Mouse (Mus musculus) lung, embryonic 16.5 days (tissue): Measurements from ENCODE around the gene Zfp704. TPM values are rescaled to one million over a fixed set of nuclear protein-coding genes. Genes with fewer than 3 reads are reported as not detected.
"Not testable (repeated sequence)": the region's sequence is repeated elsewhere in the genome, so short reads cannot be mapped to it uniquely, and the experiment has no call there.

Source experiments
- ATAC-seq: fragments of 200-750 bp; cut with Nextera tagmentation; 2 replicates; pipeline ENCODE4 v1.8.0; 2017; ENCODE audit warnings: low read depth, mild to moderate bottlenecking, moderate library complexity
- H3K27ac ChIP-seq: fragments of 300-500 bp; sonication (generic); 2 replicates; pipeline ENCODE4 v1.5.1; 2014; ENCODE audit warnings: mild to moderate bottlenecking, control low read depth, low read length
- H3K27me3 ChIP-seq: fragments of 300-500 bp; sonication (generic); 2 replicates; pipeline ENCODE4 v1.6.1; 2014; ENCODE audit warnings: low read depth, low read length, mixed read lengths; ENCODE audit not compliant: control insufficient read depth, insufficient read depth
- H3K36me3 ChIP-seq: fragments of 300-500 bp; sonication (generic); 2 replicates; pipeline ENCODE4 v1.6.1; 2014; ENCODE audit warnings: low read length; ENCODE audit not compliant: control insufficient read depth, insufficient read depth
- H3K4me1 ChIP-seq: fragments of 300-500 bp; sonication (generic); replicated peaks from 2 replicates; pipeline ENCODE4 v1.6.1; 2014; ENCODE audit warnings: low read length, mixed read lengths; ENCODE audit not compliant: control insufficient read depth, insufficient read depth
- H3K4me2 ChIP-seq: fragments of 300-500 bp; sonication (generic); 2 replicates; pipeline ENCODE4 v1.6.1; 2014; ENCODE audit warnings: low read depth, low read length, control low read depth
- H3K4me3 ChIP-seq: fragments of 300-500 bp; sonication (generic); 2 replicates; pipeline ENCODE4 v1.5.1; 2014; ENCODE audit warnings: mild to moderate bottlenecking, low read length, control low read depth
- H3K9ac ChIP-seq: fragments of 300-500 bp; sonication (generic); 2 replicates; pipeline ENCODE4 v1.6.1; 2014; ENCODE audit warnings: low read length, control low read depth
- H3K9me3 ChIP-seq: fragments of 300-500 bp; sonication (generic); 2 replicates; pipeline ENCODE4 v1.6.1; 2016; ENCODE audit warnings: low read length; ENCODE audit not compliant: control insufficient read depth
- WGBS: fragments of 180-500 bp; shearing (Covaris S2); extraction: QIAGEN DNeasy Blood & Tissue Kit; methylation state at CpG from one replicate; pipeline ENCODE4 v1.1.7; 2014; 5-methylcytosine and 5-hydroxymethylcytosine counted together
- polyA plus RNA-seq: library from polyadenylated mRNA; unstranded; fragments of >200 nt; fragmentation: Nextera tagmentation; extraction: Ambion mirVana; gene quantifications from 2 replicates; pipeline ENCODE4 v1.2.1, GENCODE M21; 2015

Gene Zfp704
- polyA plus RNA-seq, 1 experiment from 2014 or later = 8.9 TPM

DNA sequence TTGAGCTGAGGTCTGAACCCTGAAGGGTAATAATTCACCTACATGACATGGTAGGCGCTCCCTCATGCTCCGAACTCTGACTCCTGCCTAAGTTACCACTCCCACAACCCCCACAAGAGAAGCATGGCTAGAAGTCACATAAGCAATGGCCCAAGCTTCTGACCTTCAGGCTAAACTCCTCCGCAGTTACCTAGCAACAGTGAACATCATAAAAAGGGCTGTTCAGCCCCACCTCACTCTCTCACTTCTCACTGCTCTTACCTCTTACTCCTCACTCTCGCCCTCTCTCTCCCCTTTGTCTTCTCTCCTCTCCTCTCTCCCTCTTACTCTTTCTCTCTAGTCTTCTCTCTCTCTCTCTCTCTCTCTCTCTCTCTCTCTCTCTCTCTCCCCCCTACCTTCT lies 40.2 kb downstream of the Zfp704 start:
- H3K4me3 ChIP-seq, H3K27ac ChIP-seq, H3K9me3 ChIP-seq, H3K9ac ChIP-seq, H3K4me2 ChIP-seq, ATAC-seq, H3K27me3 ChIP-seq, H3K36me3 ChIP-seq: not testable (repeated sequence)
- WGBS = 84% methylated on average over 4 of the region's 4 CpGs
- peaks cover 20% of the 10 kb centered on the region for H3K4me1 ChIP-seq

DNA sequence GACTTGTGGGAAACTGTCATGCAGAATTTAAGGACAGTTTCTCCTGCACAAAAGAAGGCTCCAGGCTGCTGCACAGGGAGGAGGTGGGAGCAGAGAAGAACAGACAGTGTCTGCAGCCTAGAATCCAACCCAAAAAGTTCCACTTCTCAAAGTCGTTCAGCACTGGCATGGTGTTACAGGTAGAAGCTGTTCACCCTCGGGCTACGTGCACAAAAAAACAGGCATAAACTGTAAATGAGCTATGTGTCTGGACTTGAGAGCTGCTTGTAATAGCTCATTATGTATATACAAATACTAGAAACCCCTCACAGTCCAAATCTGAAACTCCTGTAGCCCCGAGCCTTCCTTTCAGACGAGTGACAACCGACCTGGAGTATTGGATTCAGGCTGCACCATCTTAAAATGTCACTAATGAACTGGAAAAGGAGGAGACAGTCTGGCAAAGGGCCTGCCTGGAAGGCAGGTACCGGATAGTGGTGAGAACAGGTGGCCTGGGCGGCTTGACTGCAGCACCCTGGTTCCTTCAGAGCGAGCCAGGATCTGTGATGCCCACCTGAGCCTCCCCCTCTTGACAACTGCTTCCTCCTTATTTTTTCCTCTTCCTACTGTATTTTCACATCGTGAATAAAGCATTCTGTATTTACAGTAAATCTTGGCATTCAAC lies 41.2 kb downstream of the Zfp704 start:
- Histone ChIP-seq H3K4me1 (peaks cover 11% of the 10 kb centered on the region), H3K4me3 (no peak overlapping the region), H3K9ac (no peak overlapping the region), H3K36me3 (peaks cover 2% of the 10 kb centered on the region; the same call in 1 of the 2 replicates), H3K27me3 (no peaks in the 10 kb centered on the region), H3K4me2 (no peak overlapping the region), H3K9me3 (no peaks in the 10 kb centered on the region), H3K27ac (no peak overlapping the region)
- no peak for ATAC-seq
- 71% methylated on average over 10 of the region's 10 CpGs for WGBS

DNA sequence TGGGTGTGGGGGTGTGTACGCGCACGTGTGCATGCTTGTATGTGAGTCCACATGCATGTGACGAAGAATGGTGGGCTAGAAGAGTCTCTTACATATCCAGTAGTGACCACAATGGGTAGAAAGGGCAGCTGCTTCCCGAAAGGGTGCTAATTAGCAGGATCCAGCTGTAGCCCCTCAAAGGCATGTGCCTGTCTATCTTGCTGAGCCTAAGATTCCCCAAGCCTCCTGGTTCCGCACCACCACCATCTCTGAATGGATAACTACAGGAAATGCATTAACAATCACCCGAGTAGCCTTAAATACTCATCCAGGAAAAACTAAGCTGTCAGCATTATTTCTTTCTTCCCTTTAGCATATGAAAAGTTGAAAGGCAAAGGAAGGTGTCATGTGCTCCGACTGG lies 41.9 kb downstream of the Zfp704 start:
- no peak for ATAC-seq
- Histone ChIP-seq H3K4me2 (no peak overlapping the region), H3K27ac (no peak overlapping the region), H3K4me3 (no peak overlapping the region), H3K27me3 (no peaks in the 10 kb centered on the region), H3K9ac (no peak overlapping the region), H3K9me3 (no peaks in the 10 kb centered on the region), H3K36me3 (peaks cover 2% of the 10 kb centered on the region; the same call in 1 of the 2 replicates), H3K4me1 (peaks cover 9% of the 10 kb centered on the region)
- WGBS = 78% methylated on average over 8 of the region's 8 CpGs

DNA sequence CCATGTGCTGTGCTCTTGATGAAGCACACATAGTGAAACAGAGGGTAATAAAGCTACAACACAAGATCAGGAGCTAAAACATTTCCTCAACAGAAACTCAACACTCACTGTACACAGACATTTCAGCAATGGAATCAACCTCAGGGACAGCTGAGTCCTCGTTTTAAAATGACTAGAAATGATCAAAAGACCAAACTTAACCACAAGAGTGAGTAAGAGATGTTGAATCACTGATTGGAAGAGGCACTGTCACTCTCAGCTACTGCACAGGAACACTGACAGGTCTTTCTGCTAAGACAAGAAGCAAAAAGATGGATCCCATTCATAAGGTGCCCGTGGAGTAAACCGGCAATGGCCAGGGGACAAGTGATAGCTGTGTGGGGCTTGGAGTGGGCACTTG lies 43.1 kb downstream of the Zfp704 start:
- peaks cover 2% of the 10 kb centered on the region; the same call in 1 of the 2 replicates for H3K36me3 ChIP-seq
- no peaks in the 10 kb centered on the region for H3K9me3 ChIP-seq
- no peaks in the 10 kb centered on the region for H3K27me3 ChIP-seq
- no peak overlapping the region for H3K4me2 ChIP-seq
- peaks cover 6% of the 10 kb centered on the region for H3K4me1 ChIP-seq
- no peak overlapping the region for H3K9ac ChIP-seq
- ATAC-seq = no peak
- 85% methylated on average over 3 of the region's 3 CpGs for WGBS
- no peak overlapping the region for H3K27ac ChIP-seq
- H3K4me3 ChIP-seq = no peak overlapping the region

DNA sequence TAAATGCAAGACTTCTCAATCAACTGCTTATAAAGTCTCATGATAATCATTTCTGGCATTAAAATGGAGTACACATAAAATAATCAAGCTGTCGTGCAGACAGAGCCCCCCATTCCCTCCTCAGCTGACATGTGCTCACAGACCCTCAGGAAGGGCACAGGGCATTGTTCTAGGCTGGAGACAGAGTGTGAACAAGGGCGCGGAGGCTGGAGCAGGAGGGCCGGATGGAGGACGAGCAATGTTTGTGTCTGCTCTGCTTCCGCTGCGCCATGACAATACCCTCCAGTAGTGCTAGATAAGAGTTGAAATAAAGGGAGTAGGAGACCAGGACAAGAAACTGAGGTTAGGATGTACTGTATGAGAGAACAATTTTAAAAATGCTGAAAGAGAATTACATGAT lies 46.3 kb downstream of the Zfp704 start:
- peaks cover 2% of the 10 kb centered on the region; the same call in 1 of the 2 replicates for H3K36me3 ChIP-seq
- ATAC-seq = 0 out of 2 replicates have a peak, but pooled peaks have one; percentile 40
- WGBS = 63% methylated on average over 7 of the region's 7 CpGs
- H3K27me3 ChIP-seq = no peaks in the 10 kb centered on the region
- no peak overlapping the region for H3K4me3 ChIP-seq
- peaks cover 6% of the 10 kb centered on the region for H3K4me1 ChIP-seq
- H3K27ac ChIP-seq = no peak overlapping the region
- H3K4me2 ChIP-seq = no peak overlapping the region
- H3K9me3 ChIP-seq = no peaks in the 10 kb centered on the region
- H3K9ac ChIP-seq = no peak overlapping the region

DNA sequence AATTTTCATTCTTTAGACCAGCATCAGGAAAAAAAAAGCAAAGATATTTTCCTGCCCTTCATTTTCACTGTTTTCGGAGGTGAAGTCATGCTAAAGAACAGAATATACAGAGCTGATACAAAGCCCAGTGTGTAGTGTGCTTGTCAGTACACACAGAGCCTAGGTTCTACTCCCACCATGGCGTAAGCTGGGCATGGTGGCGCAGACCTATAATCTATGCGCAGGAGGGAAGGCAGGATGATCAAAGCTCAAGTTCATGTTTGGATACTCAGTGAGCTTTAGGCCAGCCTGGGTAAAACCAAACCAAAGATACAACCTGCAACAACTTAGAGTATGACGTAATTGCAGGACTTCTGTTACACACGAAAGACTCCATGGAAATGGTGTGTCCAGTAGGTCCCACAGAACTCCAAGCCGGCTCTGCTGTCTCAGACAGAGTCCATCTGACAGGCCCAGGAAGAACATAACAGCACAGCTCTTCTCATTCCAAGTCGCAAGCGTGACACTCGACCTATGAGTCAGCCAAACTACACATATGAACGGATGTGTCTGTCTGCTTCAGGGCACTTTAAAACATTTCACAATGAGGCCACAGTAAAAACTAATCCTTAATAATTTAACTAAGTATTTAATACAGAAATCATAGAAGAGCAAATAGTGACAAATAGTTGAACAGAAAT lies 47.1 kb downstream of the Zfp704 start:
- peak; percentile 93 for ATAC-seq
- no peaks in the 10 kb centered on the region for H3K9me3 ChIP-seq
- H3K4me2 ChIP-seq = no peak overlapping the region
- H3K4me1 ChIP-seq = peaks cover 6% of the 10 kb centered on the region
- H3K27ac ChIP-seq = no peak overlapping the region
- H3K27me3 ChIP-seq = no peaks in the 10 kb centered on the region
- H3K4me3 ChIP-seq = no peak overlapping the region
- peaks cover 2% of the 10 kb centered on the region; the same call in 1 of the 2 replicates for H3K36me3 ChIP-seq
- H3K9ac ChIP-seq = no peak overlapping the region
- WGBS = 60% methylated on average over 11 of the region's 11 CpGs

DNA sequence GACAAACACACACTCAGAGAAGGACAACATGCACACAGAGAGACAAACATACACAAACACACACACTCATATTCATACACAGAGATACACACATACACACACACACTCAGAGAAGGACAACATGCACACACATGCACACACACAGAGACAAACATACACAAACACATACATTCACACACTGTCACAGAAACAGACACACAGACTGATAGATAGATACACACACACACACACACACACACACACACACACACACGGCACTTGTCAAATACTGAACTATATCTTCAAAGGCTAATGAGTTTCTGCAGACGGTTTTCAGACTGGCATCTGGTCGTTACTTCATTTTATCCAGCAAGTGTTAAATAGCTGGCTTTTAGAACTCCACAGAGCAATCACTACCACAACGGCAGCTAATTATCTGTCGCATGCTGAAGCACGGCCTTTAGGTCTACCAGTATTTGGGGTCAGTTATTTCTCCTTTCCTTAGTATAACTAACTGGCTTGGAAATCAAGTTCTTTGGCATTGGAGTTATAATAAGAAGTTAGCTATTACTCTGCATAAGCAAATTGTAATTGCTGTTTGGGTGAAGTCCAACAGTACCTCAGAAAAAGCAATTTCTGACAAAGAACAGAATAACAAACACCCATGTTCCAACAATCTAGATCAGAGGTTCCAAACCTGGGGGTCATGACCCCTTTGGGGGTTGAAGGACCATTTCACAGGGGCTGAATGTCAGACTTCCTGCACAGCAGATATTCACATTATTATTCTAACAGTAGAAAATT lies 51.9 kb downstream of the Zfp704 start:
- Histone ChIP-seq H3K9ac (no peak overlapping the region), H3K27me3 (no peaks in the 10 kb centered on the region), H3K9me3 (no peaks in the 10 kb centered on the region), H3K36me3 (no peaks in the 10 kb centered on the region), H3K4me1 (peaks cover 5% of the 10 kb centered on the region), H3K4me2 (no peak overlapping the region), H3K27ac (no peak overlapping the region), H3K4me3 (no peak overlapping the region)
- WGBS = 54% methylated on average over 6 of the region's 6 CpGs
- no peak for ATAC-seq

DNA sequence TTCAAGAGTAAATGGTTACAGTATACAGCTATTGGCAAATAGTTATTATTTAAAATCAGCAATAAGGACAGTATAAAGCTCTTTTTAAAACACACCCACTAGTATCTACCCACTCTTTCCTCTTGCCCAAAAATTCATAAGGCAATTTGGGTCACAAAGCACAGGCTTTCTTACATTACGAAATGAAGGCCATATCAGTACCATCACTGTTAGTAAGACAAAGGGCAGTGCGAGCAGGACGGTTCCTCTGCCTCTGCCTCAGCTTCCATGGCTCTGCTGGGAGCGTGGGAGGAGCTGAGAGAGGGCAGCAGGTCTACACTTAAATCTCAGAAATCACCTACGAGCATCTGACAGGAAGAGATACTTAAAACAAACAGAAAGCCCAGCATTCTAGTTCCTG lies 53.7 kb downstream of the Zfp704 start:
- Histone ChIP-seq H3K9me3 (no peaks in the 10 kb centered on the region), H3K4me1 (0 out of 2 replicates have a peak, but pooled peaks cover 3% of the 10 kb centered on the region), H3K4me3 (no peak overlapping the region), H3K27ac (no peak overlapping the region), H3K4me2 (no peak overlapping the region), H3K36me3 (no peaks in the 10 kb centered on the region), H3K9ac (no peak overlapping the region), H3K27me3 (no peaks in the 10 kb centered on the region)
- no peak for ATAC-seq
- WGBS = 30% methylated on average over 5 of the region's 5 CpGs

DNA sequence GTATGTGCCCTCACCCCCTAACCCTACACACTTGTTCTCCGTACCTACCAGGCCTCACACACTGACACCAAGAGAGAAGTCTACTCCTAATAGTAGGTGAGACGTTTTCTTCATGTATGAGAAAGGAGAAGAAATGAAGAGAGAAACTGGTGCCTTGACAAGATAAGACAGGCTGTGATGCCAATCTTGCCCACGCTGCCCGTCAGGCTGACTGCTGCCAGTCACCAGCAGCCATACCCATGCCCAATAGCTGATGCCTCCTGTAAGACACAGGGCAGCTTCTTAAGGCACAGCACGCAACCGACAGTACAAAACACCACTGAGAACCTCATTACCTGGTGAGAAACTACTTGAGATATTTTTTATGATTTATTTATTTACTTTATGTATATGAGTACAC lies 55.0 kb downstream of the Zfp704 start:
- ATAC-seq = no peak
- Histone ChIP-seq H3K9ac (no peak overlapping the region), H3K4me2 (no peak overlapping the region), H3K27me3 (no peaks in the 10 kb centered on the region), H3K9me3 (no peaks in the 10 kb centered on the region), H3K36me3 (no peaks in the 10 kb centered on the region), H3K27ac (no peak overlapping the region), H3K4me1 (peaks cover 3% of the 10 kb centered on the region; the same call in 1 of the 2 replicates), H3K4me3 (no peak overlapping the region)
- 94% methylated on average over 6 of the region's 6 CpGs for WGBS
